Mouse (Mus musculus) spleen, embryonic (tissue): Measurements from ENCODE around the gene Col12a1.

Experiments
- CTCF ChIA-PET: fragments of 350-600 bp; sonication (Branson Sonifier 250); formaldehyde crosslinking; loops from one replicate; lab custom pipeline; 2022; lab: Charles Lee

Gene Col12a1

DNA sequence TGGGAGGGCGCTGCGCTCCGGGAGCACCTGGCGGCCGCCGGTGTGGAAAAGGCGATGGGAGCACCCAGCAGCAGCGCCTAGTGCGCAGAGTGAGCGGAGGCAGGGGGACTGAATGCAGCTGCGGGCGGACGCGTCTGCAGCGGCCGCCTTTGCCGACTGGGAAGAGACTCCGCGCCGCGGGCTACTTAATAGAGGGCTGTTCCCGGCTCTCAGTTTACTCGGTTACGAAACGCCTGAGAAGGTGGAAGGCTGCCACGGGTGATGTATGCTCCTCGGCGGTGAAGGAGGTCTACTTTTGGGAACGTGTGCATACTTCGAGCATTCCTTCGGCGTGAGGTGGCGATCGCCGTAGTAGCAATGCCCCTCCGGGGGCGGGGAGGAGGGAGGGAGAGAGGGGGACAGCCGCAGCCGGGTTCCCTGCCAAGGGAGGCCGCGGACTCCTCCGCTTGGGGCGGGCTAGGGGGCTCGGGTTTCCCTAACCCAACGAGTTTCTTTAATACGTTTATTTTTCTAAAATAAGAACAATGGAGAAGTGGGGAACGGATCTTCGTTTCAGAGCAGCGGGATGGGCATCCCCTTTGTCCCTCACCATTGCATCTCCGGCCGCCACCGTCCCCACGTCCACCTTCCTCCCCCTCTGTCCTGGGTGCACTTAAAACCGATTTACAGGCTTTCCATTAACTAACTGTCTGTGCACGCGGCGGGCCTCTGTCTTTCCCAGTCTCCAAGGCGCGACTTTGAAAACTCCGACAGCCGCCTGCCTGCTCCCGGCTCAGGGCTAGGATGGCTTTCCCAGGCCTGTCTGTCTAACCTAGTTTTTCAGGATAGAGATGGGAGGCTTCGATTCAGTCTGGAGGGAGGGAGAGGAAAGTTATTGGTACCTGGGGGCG lies at the start of gene Col12a1:
Gene Col12a1 (minus strand): TSS at position 351 of the 890 bp plus-strand sequence.
- CTCF ChIA-PET, result no interaction called here

DNA sequence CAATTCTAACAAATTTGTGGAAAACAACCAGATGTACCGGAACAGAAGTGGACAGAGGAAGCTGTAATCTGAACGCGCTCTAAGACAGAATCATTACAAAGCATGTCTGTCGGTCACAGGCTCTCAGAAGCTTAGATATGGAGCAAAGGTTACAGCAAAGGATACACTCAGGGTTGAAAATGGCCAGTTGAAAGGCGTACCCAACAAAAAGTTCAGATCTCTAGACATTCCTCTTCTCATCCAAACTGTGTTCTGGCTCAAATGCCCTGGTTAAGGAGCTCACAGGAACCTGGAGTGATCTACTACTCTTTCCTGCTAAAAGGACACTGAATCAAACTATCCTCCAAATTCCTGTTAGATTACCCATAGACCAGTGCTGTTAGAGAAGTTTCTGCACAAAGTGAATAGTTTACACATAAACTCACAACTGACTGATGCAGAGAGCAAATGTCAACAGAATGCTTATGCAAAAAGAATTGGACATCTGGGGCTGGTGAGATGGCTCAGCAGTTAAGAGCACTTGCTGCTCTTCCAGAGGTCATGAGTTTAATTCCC lies 48.4 kb upstream of the Col12a1 start:
- CTCF ChIA-PET, result no interaction called here

DNA sequence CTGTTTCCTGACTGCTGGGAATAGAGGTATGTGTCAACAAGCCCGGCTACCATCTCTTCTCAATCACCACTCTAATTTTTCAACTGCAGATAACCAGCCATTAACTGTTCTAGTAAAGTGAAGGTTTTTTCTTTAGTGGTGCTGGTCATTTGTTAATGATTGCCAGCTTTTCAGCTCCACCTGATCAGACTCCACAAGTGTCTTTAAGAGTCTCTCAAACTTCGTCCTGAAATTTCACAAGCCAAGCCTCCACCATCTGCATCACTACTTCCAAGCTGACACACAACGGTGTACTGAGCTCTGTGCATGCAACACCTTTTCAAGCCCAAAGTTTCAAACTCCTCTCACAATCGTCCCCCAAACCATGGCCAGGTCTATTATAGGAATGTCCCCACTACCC lies 46.7 kb upstream of the Col12a1 start:
- CTCF ChIA-PET, result interaction anchor here (0.5 kb wide), 1 partner anchor 26 kb away, joined by 10 read pairs; no protein-coding TSS in a partner anchor

DNA sequence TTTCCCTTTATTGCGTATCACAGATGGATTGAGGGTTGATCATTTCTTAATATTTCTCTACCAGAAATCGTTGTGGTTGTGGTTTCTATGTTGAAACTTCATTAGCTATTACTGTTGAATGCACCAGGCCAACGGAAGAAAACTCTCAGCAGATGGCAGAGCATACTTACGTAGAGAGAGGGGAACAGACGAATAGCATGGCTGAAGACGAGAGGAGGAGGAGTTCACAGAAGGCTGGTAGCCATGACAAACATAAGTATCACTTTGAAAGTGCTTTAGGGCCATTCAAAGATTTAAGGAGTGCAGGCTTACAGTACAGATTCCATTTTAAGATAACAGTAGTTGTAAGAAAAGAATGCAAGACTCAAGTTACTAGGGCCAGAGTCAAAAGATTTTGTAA lies 43.9 kb upstream of the Col12a1 start:
- CTCF ChIA-PET, result no interaction called here

DNA sequence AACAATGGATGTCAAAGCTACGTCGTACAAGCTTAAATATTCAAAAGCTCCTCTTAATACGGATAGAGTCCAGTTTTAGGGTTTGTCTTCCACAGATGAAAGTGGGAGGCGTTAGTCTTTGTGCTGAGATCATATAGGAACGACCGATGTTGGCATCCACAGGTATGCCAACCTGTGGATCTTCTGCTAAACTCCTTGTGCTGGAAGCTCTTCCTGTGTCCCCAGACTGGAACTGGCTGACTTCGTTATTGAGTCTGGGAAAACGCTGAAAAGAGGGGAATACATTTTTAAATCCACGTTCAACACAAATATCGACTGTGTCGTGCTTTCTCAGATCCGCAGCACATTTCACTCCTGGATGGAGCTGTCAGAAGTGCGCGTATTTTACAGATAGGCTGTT lies 41.4 kb upstream of the Col12a1 start:
- CTCF ChIA-PET, result interaction anchor here (0.6 to 1.3 kb wide), 2 partner anchors 19 to 27 kb away, joined by 4 to 8 read pairs; no protein-coding TSS in a partner anchor

DNA sequence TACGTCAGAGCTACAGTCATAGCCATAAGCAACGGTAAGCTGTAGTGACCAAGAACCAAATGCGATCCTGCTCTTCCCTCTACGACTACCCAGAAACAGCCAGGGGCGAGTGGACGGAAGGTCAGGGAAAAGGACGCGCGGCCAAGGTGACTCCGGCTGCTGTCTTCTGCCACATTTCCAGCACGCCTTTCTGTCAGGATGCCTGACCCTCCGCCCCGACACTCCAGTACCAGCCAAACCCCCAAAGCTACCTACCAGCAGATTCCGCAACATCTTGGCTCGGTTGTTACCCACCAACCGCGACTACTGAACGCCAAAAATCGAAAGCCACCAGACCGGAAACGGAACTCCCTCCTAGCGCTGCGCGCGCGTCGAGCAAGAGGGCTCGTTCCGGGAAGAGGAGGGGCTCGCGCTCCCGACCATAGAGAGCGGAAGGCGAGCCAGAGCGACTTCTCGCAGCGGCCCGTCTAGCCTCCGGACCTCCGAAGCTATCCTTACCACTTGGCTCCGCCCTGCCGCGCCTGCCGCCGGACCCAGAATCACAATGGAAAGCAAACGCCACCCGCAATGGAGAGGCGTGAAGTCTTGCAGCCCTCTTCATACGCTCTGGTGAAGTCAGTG lies 40.9 kb upstream of the Col12a1 start, which contains the start of gene Cox7a2:
Gene Cox7a2 (minus strand): TSS at position 494 of the 621 bp plus-strand sequence.
- CTCF ChIA-PET, result interaction anchor here (1.3 kb wide), 1 partner anchor 20 kb away, joined by 4 read pairs; no protein-coding TSS in a partner anchor

DNA sequence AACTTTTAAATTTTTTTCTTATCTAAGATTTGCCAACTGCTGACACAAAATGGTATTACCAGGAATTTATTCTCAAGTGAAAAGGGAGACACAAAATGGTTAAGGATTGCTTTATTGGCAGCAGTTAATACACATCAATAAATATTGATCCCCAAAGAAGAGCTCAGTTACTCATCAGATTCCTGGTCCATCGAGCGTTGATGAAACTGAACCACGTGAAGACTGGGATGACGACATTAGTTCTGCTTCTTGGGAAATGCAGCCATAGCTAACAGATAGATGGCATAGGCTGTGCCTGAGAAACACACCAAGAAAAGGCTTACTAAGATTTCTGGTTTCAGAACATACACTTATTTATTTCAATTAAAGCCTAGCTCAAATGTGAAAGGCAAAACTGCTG lies 36.7 kb upstream of the Col12a1 start:
- CTCF ChIA-PET, result no interaction called here

DNA sequence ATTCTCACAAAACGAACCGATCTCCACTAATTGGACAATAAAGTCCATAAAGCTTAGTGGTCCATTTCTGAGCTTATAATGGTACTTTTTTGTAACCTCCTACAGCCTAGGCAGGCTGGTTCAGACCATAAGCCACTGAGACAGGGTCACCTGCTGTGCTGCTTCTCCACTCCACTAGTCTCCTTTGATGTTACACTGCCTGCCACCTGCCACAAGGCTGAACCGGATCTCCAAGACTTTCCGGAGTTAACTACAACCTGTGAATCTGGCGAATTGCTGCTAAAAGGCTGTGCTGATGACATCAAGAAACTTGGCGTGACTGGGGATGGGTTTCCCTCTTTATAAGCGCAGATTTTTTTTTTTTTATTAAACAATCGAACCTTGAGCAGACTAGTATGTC lies 33.2 kb upstream of the Col12a1 start:
- CTCF ChIA-PET, result no interaction called here

DNA sequence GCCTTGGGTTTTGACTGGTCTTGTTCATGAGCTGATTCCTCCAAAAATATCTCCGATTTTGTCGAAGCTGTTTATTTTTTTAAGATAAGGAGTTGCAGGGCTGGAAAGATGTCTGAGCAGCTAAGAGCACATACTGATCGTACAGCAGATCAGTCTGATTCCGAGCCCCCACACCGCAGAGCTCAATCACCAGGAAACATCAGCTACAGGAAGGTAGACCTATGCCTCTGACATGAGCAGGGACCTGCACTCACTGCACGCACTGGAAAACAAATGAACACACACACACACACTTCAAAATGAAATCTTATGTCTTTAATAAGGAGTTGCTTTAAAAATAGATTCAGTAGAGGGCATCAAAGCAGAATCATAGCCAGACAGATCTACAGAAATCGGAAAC lies 32.1 kb upstream of the Col12a1 start:
- CTCF ChIA-PET, result no interaction called here

DNA sequence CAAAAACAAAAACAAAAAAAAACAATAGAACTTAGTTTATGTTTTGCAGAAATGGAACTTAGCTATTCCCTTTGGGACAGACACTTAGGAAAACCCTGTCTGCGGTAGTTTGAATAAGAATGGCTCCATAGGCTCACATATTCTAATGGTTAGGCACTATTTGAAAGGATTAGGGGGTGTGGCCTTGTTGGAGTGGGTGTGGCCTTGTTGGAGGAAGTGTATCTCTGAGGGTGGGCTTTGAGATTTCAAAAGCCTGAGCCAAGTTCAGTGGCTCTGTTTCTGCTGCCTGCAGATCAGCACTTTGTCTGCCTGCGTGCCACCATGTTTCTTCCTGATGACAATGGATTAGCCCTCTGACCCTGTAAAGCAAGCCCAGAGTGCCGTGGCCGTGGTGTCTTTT lies 26.4 kb upstream of the Col12a1 start:
- CTCF ChIA-PET, result interaction anchor here (0.8 kb wide), 1 partner anchor 24 kb away, joined by 7 read pairs; no protein-coding TSS in a partner anchor

DNA sequence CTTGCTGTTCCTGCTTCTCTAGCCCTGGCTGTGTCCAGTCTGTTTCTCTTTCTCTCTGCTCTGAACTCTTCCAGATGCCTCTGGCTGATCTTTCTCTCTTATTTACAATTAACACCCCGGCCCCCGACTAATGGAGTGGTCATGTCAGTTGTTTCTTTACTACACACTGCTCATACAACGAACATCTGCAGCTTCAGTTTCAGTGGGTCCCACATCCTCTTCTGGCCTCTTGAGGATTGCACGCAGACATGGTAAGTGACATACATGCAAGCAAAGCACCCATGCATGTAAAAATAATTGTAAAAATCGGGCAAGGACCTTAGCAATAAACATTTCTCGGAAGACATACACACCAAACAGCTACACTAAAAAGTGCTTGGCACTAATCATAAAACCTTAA lies 17.0 kb upstream of the Col12a1 start:
- CTCF ChIA-PET, result interaction anchor here (0.5 kb wide), 1 partner anchor 138 kb away, joined by 4 read pairs; no protein-coding TSS in a partner anchor

DNA sequence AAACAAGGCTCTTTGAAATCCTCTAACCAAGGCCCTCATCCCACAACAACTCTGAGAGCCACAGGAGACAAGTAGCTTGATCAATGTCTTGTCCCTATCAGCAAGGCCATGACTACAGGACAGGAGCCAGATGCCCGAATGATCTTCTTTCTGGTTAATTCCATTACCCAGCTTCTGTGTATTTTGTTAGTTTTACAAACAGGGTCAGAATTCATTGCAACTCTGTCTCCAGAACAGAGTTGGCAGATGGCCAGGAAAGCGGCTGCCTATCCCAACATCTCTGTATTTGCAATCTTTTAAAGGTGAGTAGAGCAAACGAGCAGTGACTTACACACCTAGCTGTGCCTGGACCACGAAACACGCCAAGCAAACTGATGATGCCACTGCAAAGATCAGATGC lies 11.7 kb upstream of the Col12a1 start:
- CTCF ChIA-PET, result no interaction called here

DNA sequence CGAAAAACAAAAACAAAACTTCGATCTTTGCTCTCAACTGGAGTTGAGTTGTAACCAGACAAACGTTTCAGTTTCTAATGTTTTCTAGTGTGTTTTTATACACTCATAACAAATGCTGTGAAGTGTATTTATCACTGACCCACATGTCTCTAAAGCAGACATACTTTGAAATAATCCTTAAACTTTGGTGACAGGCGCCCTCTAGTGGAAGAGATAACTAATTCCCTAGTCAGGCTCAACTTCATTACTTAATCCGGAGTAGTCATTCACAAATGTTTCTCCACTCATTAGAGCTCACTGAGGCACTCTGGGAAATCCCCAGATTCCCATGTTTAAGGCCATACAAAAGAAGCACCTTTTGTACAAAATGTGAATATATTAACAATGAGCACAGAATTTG lies 4.5 kb upstream of the Col12a1 start:
- CTCF ChIA-PET, result interaction anchor here (0.6 to 1.2 kb wide), 2 partner anchors 11 to 1022 kb away, joined by 3 read pairs; no protein-coding TSS in a partner anchor

DNA sequence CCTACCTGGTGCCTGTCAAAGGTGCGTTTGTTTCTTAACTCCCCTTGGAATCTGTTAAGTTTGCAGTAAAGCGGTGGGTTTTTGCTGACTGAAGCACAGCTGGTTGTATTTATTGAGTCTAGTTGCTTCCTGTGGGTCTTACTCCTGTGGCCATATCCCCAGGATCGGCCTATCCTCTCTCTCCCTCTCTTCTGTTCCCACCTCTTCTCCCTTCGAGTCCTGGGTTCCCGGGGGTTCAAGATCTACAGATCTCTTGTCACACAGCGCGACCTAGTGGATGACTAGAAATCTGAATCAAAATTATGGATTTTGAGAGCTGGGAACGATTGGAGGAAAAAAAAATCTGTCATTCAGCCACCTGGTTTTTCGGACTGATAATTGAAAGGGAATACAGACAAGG lies 2.4 kb upstream of the Col12a1 start:
- CTCF ChIA-PET, result interaction anchor here (0.6 kb wide), 1 partner anchor 24 kb away, joined by 7 read pairs; no protein-coding TSS in a partner anchor

DNA sequence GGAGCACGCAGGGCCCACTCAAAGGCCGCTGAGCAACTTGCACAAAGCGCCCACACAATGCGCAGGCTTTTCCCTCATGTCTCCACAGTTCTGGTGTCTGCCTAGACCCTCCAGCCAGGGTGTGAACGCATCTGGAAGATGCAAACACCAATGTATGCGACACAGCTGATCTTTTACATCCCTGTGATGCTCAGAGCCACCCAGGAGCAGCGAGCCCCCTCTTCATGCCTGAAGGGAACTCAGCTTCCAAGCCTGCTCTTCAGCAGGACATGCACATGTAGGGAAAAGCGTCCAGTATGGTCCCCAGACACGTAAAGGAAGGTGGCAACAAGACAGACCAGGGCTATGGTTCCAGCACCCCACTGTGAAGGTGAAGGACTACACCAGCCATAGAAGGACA lies 1.5 kb upstream of the Col12a1 start:
- CTCF ChIA-PET, result interaction anchor here (0.5 kb wide), 1 partner anchor 17 kb away, joined by 3 read pairs; no protein-coding TSS in a partner anchor

DNA sequence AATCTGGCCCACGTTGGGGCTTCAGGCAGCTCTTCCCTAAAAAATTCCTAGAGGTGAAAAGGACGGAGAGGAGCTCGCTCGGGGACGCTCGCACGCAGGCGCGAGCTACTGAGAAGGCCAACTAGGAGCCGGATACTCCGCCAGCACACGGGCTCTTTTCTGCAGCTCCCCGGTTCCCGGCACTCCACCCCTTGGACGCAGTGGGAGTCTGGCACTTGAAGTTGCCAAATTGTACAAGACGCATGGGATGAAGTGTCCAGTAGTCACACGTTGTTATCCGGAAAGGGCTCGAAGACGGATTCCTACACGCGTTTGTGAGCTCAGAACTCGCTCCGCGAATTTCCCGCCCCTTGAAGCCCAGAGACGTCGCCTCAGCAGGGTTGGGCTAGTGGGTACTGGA lies 820 bp upstream of the Col12a1 start:
- CTCF ChIA-PET, result interaction anchor here (0.6 kb wide), 1 partner anchor 12 kb away, joined by 3 read pairs; no protein-coding TSS in a partner anchor

DNA sequence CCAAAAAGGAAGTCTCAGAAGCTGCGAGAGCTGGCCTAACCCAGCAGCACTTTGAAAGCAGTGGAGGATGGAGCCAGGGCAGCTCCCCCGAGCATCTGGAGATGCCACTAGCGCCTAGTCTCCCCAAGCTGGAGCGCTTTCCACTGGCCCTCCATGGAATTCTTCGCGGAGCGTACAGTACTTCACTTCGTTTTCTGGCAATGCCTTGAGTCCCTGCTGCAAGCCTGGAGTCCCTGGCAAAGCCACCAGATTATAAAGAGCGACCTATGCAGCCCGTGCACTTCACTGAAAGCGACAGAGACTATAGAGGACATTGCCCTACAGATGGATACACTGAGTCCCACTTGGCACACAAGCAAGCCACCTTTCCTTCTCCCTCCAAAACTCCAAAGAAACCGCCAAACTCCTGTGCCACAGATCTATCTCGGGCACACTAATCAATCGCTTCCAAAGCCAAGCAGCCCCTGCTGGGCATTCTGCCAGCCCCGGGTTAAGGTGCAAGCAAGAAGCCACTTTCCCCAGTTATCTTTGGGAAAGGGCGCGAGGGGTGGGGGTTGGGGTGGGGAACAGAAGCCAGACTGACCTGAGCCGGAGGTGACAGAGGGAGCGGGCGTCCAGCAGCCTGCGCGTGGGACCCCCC lies 675 bp downstream of the Col12a1 start:
- CTCF ChIA-PET, result interaction anchor here (0.5 kb wide), 1 partner anchor 169 kb away, joined by 3 read pairs; no protein-coding TSS in a partner anchor

DNA sequence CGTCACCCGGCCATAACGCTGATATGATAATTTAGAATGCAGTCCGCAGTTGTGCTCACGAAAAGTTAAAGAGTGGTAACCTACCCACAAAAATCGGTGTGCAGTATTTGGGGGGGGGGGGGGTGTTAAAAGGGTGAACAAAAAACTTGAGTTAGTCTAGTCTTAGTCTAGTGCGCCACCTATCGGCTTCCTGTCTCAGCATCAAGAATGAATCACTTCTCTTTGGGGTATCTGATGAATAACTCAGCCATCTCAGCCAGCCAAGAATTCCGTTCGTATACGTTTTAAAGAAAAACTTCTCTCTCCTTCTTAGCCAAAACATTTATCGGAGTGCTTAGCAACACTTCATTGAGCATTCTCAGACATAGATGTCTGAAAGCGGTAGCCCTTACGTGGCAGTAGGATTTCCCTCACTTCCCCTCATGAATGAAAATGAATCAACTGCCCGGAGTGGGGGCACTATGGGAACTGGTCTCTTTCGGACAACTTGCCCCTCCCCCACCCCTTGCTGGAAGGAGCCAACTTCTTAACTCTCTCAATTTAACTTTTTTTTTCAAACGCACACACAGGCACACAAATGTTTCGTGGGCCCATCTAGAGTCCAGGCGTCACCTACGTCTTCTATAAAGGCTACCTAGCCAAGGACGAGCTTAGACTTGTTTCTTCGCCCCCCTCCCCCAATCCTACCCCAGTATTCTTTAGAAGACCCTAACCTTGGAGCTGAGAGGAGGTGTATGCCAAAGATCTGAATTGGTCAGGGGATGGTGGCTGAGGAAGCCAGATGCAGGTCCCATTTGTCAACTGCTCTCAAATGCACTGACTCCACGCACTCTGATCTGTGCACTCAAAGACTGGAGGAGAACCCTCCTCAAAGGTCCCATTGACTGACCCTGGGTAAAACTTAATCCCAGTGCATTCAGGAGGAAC lies 1.5 kb downstream of the Col12a1 start:
- CTCF ChIA-PET, result interaction anchor here (0.5 to 0.8 kb wide), 2 partner anchors 23 to 170 kb away, joined by 3 to 18 read pairs; no protein-coding TSS in a partner anchor

DNA sequence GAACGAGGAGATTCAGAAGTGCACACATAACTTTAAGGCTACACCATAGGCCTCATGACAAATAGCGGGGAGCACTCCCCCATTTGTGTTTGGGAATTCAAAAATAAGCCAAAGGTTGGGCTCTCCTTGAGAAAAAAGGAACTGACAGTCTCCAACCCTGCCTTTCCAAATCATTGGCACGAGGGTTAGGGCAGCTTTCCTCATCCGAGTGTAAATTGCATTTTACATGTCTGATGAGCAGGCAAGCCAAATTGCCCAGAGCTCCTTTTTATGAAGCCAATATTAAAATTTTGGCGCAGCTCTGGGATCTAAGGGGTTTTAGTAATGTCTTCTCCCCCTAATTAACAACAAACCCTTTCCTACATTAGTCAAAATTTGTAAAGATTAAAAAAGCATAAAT lies 2.1 kb downstream of the Col12a1 start:
- CTCF ChIA-PET, result interaction anchor here (0.8 kb wide), 1 partner anchor 22 kb away, joined by 18 read pairs; no protein-coding TSS in a partner anchor

DNA sequence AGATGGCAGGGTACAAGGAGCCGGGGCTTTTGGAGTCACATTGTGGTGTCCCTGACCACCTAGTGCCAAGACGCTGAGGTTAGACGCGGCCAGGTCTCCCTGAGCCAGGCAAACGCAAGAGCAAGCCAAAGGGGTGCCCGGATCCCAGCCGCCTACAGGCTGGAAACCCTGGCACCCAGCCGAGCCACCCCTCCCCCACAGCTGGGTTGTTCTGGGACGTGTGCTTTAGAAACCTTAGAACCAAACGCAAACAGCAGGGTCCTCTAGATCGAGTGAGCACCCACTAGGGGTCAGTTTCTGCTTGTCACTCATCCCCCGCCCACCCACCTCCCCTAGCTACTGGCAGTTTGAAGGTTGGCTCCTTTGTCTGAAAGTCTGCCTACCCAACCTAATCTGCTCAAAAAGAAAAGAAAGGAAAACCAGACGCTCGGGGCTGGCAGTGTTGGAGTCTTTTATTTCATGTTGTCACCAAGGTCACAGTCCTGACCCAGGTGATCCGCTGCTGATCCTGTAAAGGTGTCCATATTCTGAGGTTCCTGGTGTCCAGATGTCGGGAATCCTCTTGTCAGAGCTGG lies 4.1 kb downstream of the Col12a1 start:
- CTCF ChIA-PET, result no interaction called here
